Mouse (Mus musculus) ovary, postnatal 14 days (tissue): ENCODE measurements around the gene Zfp704.

ENCODE experiments used
- DNase-seq: peaks from one replicate; pipeline ENCODE4 v3.0.0; 2022; ENCODE audit warnings: low spot score

Gene Zfp704

DNA sequence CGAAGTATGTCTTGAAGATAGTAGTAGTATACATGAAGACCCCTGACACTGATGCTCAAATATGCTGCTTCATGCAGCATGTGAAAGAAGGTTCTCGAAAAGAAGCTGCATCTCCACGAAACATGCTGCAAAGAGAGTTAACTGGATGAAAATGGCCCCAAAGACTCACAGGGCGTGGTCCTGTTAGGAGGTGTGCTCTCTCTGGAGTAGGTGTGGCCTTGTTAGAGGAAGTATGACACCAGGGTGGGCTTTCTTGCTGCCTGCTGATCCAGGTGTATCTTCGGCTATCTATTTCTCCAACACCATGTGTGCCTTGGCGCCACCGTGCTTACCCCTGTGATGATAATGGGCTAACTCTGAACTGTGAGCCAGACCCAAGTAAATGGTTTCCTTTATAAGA is 90.9 kb downstream of the Zfp704 start:
- no peak for DNase-seq

DNA sequence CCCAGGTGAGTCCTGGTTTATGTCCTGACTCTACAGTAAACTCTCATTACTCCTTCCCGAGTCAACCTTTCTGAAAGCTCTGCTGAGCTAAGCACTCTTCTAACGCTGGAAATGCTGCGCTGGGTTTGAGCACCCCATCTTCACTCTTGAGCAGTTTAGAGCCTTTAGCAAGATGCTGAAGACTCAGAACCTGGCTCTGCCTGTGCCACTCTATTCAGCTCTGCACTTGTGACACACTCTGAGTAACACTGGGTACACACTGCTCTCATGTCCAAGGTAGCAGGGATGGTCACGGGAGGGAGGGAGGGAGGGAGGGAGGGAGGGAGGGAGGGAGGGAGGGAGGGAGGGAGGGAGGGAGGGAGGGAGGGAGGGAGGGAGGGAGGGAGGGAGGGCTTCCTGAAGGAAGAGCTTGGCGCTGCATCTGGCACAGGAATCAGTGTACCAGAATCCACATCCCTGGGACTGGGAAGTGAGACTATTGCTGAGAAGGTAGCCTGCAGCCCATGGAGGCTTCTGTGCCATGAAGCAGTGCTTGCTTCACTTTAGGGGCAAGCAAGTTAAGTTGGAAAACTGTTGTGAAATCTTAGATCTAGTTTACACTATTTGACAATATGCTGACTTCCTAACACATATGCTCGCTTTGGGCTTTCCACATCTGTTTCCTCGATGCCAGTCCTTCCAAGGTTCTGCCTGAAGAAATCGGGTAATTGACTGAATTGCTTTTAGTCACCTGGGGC is 93.6 kb downstream of the Zfp704 start:
- DNase-seq: no peak

- DNase-seq: no peak
Measured at GRCm38 (mm10) chr3:9515527-9515926, 94.4 kb downstream of the Zfp704 start.

GRCm38 (mm10) chr3:9513703-9514110 is 96.2 kb downstream of the Zfp704 start:
- DNase-seq: no peak

- no peak for DNase-seq
Measured at GRCm38 (mm10) chr3:9512199-9512598, 97.7 kb downstream of the Zfp704 start.

GRCm38 (mm10) chr3:9505692-9506211 is 104.1 kb downstream of the Zfp704 start:
- DNase-seq: no peak

GRCm38 (mm10) chr3:9504371-9504770 is 105.5 kb downstream of the Zfp704 start:
- no peak for DNase-seq

DNA sequence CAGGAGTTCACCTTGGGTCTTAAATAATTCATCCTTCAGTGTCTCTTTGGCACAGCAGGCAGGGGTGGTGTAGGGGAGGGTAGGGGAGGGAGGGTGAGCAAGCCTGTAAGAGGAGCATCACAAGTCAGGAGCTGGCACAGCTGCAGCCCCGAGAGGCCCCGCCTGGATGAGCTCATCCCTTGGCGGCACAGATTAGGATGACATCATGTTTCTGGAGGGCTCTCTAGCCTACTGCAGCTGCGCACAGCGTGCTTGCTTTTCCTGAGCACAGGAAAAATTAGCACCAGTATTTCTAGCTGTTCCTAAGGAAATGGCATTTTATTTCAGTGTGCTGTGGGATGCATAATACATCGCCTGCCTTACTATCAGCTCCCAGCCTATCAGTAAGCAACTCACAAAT is 109.2 kb downstream of the Zfp704 start:
- peak; percentile 79 for DNase-seq

GRCm38 (mm10) chr3:9499994-9500553 is 109.8 kb downstream of the Zfp704 start:
- no peak for DNase-seq

DNA sequence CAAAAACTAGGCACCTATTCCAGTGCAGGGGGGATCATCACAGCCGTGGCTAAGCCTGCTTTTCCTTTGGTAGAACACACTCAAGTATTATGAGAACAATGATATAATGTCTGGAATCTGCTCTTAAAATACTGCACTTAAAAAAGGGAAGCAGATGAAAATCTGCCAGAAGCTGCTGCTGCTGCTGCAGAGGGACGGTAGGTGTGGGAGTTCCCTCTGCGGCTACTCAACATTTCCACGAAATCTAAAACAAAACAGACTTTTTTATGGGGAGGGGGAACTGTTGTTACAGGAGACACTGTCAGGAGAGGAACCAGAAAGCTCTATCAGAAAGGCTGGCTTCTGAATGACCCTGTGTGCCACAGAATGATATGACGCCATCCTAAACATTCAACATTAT is 110.4 kb downstream of the Zfp704 start:
- DNase-seq: no peak

DNA sequence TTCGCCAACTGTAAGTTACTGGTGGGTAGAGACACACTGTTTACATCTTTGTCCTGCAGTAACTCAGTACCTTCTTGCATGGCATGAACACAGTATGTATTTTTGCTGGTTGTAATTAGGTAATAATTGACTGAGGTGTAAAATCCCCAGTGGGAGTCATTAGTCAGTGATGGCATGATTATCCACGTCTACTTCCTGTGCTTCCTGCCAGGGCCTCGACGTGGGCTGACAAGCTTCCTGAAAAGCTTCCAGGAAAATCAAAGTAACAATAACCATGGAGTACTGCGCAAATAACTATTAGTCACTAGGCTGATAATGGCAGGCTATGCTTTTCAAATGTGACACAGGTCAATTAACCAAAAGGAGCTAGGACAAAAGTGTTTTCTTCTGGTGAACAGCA is 112.6 kb downstream of the Zfp704 start:
- DNase-seq: no peak

GRCm38 (mm10) chr3:9491766-9492283 is 118.1 kb downstream of the Zfp704 start:
- no peak for DNase-seq

- no peak for DNase-seq
Measured at GRCm38 (mm10) chr3:9487644-9488043, 122.2 kb downstream of the Zfp704 start.

DNA sequence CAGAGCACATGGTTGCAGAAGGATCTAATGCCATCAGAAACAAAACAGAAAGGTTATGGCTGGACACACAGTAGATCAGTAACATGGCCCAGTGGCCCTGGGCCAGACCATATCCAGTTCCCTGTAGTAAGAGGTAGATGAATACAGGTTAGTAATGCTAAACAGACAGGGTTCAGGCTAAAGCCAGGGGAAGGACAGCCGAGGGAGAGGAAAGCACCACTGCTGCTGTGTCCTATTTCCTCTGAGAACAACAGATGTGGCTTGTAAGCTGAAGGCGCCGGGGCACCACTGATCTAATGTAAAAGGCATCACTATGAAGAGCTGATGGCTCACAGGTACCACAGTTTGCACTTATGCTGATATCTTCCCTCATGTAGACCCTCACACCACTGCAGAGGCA is 124.4 kb downstream of the Zfp704 start:
- DNase-seq: no peak

DNA sequence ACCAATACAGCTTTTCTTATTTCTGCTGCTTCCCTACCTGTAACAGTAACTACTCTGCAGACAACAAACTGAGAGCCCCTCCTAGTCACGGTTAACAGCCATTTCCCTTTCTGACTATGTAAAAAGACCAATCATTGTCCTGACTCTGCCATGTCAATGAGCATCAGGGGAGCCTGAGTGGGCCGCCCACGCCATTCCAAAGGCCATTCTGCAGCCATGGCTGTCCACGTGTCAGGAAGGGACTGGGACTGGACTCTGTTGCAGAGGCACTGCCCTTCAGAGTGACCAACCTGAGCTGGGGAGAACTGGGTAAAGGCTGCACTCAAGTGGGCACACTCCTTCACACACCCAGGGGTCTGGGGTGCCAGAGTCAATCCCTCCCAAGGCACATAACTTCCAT is 127.9 kb downstream of the Zfp704 start:
- no peak for DNase-seq

DNA sequence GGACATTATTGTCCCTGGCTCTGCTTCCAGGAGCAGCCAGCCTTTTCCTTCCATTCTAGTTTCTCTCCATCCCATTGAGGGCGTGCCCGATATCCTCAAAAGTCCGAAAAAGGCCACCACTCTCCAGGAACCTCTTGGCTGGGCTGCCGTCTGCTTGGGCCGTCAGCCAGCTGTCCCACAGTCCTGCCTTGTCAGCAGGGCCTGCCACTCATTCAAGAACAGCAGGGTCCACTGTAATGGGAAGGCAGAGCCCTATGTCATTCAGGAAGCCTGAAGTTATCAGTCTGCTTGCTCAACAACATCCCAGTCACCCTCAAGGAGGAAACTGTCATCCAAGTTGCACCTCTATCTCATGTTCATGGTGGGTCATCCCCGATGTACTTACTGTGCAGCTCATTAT is 128.5 kb downstream of the Zfp704 start:
- DNase-seq: no peak

GRCm38 (mm10) chr3:9480936-9481335 is 128.9 kb downstream of the Zfp704 start:
- no peak for DNase-seq

DNA sequence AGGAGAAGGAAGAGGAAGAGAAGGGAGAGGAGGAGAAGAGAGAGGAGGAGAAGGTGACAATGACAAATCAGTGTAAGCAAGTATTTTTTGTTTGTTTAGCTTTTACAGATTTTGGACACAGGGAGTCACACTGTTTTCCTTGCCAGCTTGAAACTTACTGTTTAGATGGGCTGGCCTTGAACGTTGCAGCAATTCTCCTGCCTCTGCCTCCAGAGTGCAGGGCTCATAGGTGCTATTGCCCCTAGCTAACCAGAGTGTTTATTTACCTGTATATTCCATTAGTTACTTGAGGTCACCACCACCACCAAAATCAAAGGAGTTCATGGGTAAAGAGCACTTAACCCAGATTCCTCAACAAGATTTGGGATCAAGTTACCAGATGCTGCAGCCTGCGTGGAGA is 132.5 kb downstream of the Zfp704 start:
- DNase-seq: no peak

- DNase-seq: no peak
Measured at GRCm38 (mm10) chr3:9476336-9476735, 133.5 kb downstream of the Zfp704 start.

- DNase-seq: no peak
Measured at GRCm38 (mm10) chr3:9475501-9475900, 134.4 kb downstream of the Zfp704 start.

GRCm38 (mm10) chr3:9474331-9474730 is 135.6 kb downstream of the Zfp704 start:
- DNase-seq: no peak

- peak; percentile 52 for DNase-seq
Measured at GRCm38 (mm10) chr3:9466287-9466686, 143.6 kb downstream of the Zfp704 start.

GRCm38 (mm10) chr3:9465731-9466130 is 144.2 kb downstream of the Zfp704 start:
- no peak for DNase-seq

DNA sequence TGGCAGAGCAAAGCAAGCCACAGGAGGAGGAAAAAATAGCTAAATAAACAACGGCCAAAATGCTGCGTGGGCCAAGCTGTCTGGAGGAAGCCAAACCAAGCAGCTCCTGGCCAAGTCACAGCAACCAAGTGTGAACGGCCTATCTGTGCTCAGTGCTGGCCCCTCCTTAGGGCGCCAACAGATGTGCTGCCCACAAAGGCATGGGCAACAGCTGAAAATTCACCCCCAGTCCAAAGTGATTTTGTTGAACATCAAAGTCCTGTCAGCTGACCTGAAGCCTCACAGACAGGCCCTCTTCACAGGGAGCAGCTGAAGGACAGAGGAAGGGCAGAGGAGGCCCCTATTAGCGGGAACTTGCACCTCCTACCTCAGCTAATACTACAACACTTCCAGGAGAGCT is 148.2 kb downstream of the Zfp704 start:
- no peak for DNase-seq
